Mouse (Mus musculus) CD4-positive helper T cell, adult 2 months (primary cell): Measurements from ENCODE around the gene Mad1l1.

ENCODE experiments used
- DNase-seq: peaks from one replicate; pipeline ENCODE4 v3.0.0-alpha.2; 2012; ENCODE audit warnings: low read depth, missing footprints, low spot score

The Mad1l1 gene

GRCm38 (mm10) chr5:140143541-140143940, 177.8 kb downstream of the Mad1l1 start:
- DNase-seq, result no peak

GRCm38 (mm10) chr5:140141336-140141735, 180.0 kb downstream of the Mad1l1 start:
- DNase-seq, result no peak

- DNase-seq, result no peak
These were observed 181.1 kb downstream of the Mad1l1 start for GRCm38 (mm10) chr5:140140214-140140613.

GRCm38 (mm10) chr5:140135734-140136625, 185.4 kb downstream of the Mad1l1 start:
- no peak for DNase-seq

- no peak for DNase-seq
These were observed 187.3 kb downstream of the Mad1l1 start for GRCm38 (mm10) chr5:140134021-140134420.

GRCm38 (mm10) chr5:140128414-140128981, 192.9 kb downstream of the Mad1l1 start:
- DNase-seq, result no peak

- no peak for DNase-seq
These were observed 193.4 kb downstream of the Mad1l1 start for GRCm38 (mm10) chr5:140127981-140128380.

- DNase-seq, result no peak
These were observed 196.7 kb downstream of the Mad1l1 start for GRCm38 (mm10) chr5:140124626-140125025.

GRCm38 (mm10) chr5:140123640-140124366, 197.5 kb downstream of the Mad1l1 start:
- no peak for DNase-seq

- no peak for DNase-seq
These were observed 198.2 kb downstream of the Mad1l1 start for GRCm38 (mm10) chr5:140123194-140123593.

- DNase-seq, result no peak
These were observed 199.4 kb downstream of the Mad1l1 start for GRCm38 (mm10) chr5:140121966-140122365.

GRCm38 (mm10) chr5:140118921-140119320, 202.4 kb downstream of the Mad1l1 start:
- no peak for DNase-seq

GRCm38 (mm10) chr5:140117968-140118367, 203.4 kb downstream of the Mad1l1 start:
- no peak for DNase-seq

- DNase-seq, result no peak
These were observed 205.7 kb downstream of the Mad1l1 start for GRCm38 (mm10) chr5:140115434-140116271.

- no peak for DNase-seq
These were observed 206.8 kb downstream of the Mad1l1 start for GRCm38 (mm10) chr5:140114512-140115060.

- no peak for DNase-seq
These were observed 208.1 kb downstream of the Mad1l1 start for GRCm38 (mm10) chr5:140113281-140113680.

- DNase-seq, result no peak
These were observed 211.3 kb downstream of the Mad1l1 start for GRCm38 (mm10) chr5:140110024-140110423.

- DNase-seq, result no peak
These were observed 213.4 kb downstream of the Mad1l1 start for GRCm38 (mm10) chr5:140107907-140108306.

- no peak for DNase-seq
These were observed 215.3 kb downstream of the Mad1l1 start for GRCm38 (mm10) chr5:140106051-140106450.

- DNase-seq, result no peak
These were observed 216.5 kb downstream of the Mad1l1 start for GRCm38 (mm10) chr5:140104891-140105290.

- DNase-seq, result no peak
These were observed 218.6 kb downstream of the Mad1l1 start for GRCm38 (mm10) chr5:140102731-140103130.
